Comparison of ENCODE assay signal across 8 mouse cellular contexts in genomic region chr14:73553122-73553696, GRCm38 (mm10). TPM values are rescaled to one million over a fixed set of nuclear protein-coding genes. Genes with fewer than 3 reads are reported as not detected.
DNase-seq lines count a peak whose midpoint lies in the region; ATAC-seq lines count a peak whose summit lies in the region.

No protein-coding gene starts in this region.

- no peaks in the 10 kb centered on the region for H3K9me3 ChIP-seq in kidney, embryonic 14.5 days (ENCODE audit: control insufficient read depth, low read length)
- no peaks in the 10 kb centered on the region for H3K9me3 ChIP-seq in hindbrain, embryonic 13.5 days
- no peaks in the 10 kb centered on the region for H3K9me3 ChIP-seq in midbrain, embryonic 15.5 days

- 0% methylated on average over 10 of the region's 10 CpGs for WGBS in kidney, embryonic 14.5 days
- under 1% methylated on average over 10 of the region's 10 CpGs for WGBS in hindbrain, embryonic 13.5 days
- under 1% methylated on average over 10 of the region's 10 CpGs for WGBS in midbrain, embryonic 15.5 days

- H3K36me3 ChIP-seq in kidney, embryonic 14.5 days (ENCODE audit: control insufficient read depth, insufficient read depth, low read length), result no peaks in the 10 kb centered on the region; the same call in 1 of the 2 replicates
- H3K36me3 ChIP-seq in hindbrain, embryonic 13.5 days, result peaks cover 10% of the 10 kb centered on the region
- no peaks in the 10 kb centered on the region for H3K36me3 ChIP-seq in midbrain, embryonic 15.5 days (replicated peaks)

- peak overlapping the region; percentile 76 for H3K4me2 ChIP-seq in kidney, embryonic 14.5 days (replicated peaks; ENCODE audit: low read depth, low read length)
- peak overlapping the region; percentile 74 for H3K4me2 ChIP-seq in hindbrain, embryonic 13.5 days
- peak overlapping the region; percentile 59 for H3K4me2 ChIP-seq in midbrain, embryonic 15.5 days

- H3K27ac ChIP-seq in kidney, embryonic 14.5 days (ENCODE audit: low read depth, low read length), result peak overlapping the region; percentile 55
- H3K27ac ChIP-seq in hindbrain, embryonic 13.5 days, result peak overlapping the region; percentile 85
- peak overlapping the region; percentile 80 for H3K27ac ChIP-seq in midbrain, embryonic 15.5 days

- peak overlapping the region; percentile 98 for H3K9ac ChIP-seq in kidney, embryonic 14.5 days (ENCODE audit: low read depth, low read length)
- peak overlapping the region; percentile 96 for H3K9ac ChIP-seq in hindbrain, embryonic 13.5 days
- peak overlapping the region; percentile 92 for H3K9ac ChIP-seq in midbrain, embryonic 15.5 days

- H3K4me1 ChIP-seq in kidney, embryonic 14.5 days (ENCODE audit: control insufficient read depth, insufficient read depth, low read length), result peaks cover 9% of the 10 kb centered on the region
- H3K4me1 ChIP-seq in hindbrain, embryonic 13.5 days (replicated peaks), result peaks cover 15% of the 10 kb centered on the region
- peaks cover 19% of the 10 kb centered on the region for H3K4me1 ChIP-seq in midbrain, embryonic 15.5 days

- no peaks in the 10 kb centered on the region for H3K27me3 ChIP-seq in kidney, embryonic 14.5 days (ENCODE audit: control insufficient read depth, insufficient read depth, low read length)
- no peaks in the 10 kb centered on the region for H3K27me3 ChIP-seq in hindbrain, embryonic 13.5 days
- no peaks in the 10 kb centered on the region for H3K27me3 ChIP-seq in midbrain, embryonic 15.5 days (replicated peaks)

- ATAC-seq in kidney, embryonic 14.5 days (ENCODE audit: low FRiP score, low TSS enrichment), result peak; percentile 37; the same call in 1 of the 2 replicates
- ATAC-seq in hindbrain, embryonic 13.5 days (ENCODE audit: low FRiP score), result peak; percentile 69
- ATAC-seq in midbrain, embryonic 15.5 days (replicated peaks), result peak; percentile 67

- no peak for DNase-seq in kidney, postnatal 36 days
- peak; percentile 10 for DNase-seq in R1 (ENCODE audit: low read depth, low spot score)
- DNase-seq in cerebellum, postnatal 25 days, result no peak
- DNase-seq in thymus, adult 18-20 months, result no peak
- DNase-seq in thymus, postnatal 0 days (ENCODE audit: low spot score), result no peak

- H3K4me3 ChIP-seq in kidney, embryonic 14.5 days (ENCODE audit: low read length), result peak overlapping the region; percentile 98
- H3K4me3 ChIP-seq in hindbrain, embryonic 13.5 days, result peak overlapping the region; percentile 99
- H3K4me3 ChIP-seq in midbrain, embryonic 15.5 days, result peak overlapping the region; percentile 92

RNA-seq across cellular contexts. Expression of gene Nudt15, which starts 5.2 kb away (rescaled TPM):
- polyA plus RNA-seq in kidney, embryonic 14.5 days (2014; fragmentation: Nextera tagmentation; extraction: Ambion mirVana), result 7.6 and 12.1 TPM in 2 replicates
- polyA plus RNA-seq in hindbrain, embryonic 13.5 days (2015; fragmentation: Nextera tagmentation; extraction: Ambion mirVana), result 11.1 and 12.0 TPM in 2 replicates
- 7.1 and 8.2 TPM in 2 replicates for polyA plus RNA-seq in midbrain, embryonic 15.5 days (2015; fragmentation: Nextera tagmentation; extraction: Ambion mirVana)
- polyA plus RNA-seq in thymus, postnatal 0 days (2015; fragmentation: Nextera tagmentation; extraction: Ambion mirVana), result 8.8 and 9.4 TPM in 2 replicates

RNA-seq across cellular contexts. Expression of gene Sucla2, which starts 28.1 kb away (rescaled TPM):
- 113 and 128 TPM in 2 replicates for polyA plus RNA-seq in kidney, embryonic 14.5 days (2014; fragmentation: Nextera tagmentation; extraction: Ambion mirVana)
- polyA plus RNA-seq in hindbrain, embryonic 13.5 days (2015; fragmentation: Nextera tagmentation; extraction: Ambion mirVana), result 123 and 124 TPM in 2 replicates
- 109 and 111 TPM in 2 replicates for polyA plus RNA-seq in midbrain, embryonic 15.5 days (2015; fragmentation: Nextera tagmentation; extraction: Ambion mirVana)
- 90.3 and 90.9 TPM in 2 replicates for polyA plus RNA-seq in thymus, postnatal 0 days (2015; fragmentation: Nextera tagmentation; extraction: Ambion mirVana)

RNA-seq across cellular contexts. Expression of gene Med4, which starts 43.4 kb away (rescaled TPM):
- polyA plus RNA-seq in kidney, embryonic 14.5 days (2014; fragmentation: Nextera tagmentation; extraction: Ambion mirVana), result 90.6 and 102 TPM in 2 replicates
- polyA plus RNA-seq in hindbrain, embryonic 13.5 days (2015; fragmentation: Nextera tagmentation; extraction: Ambion mirVana), result 86.8 and 88.7 TPM in 2 replicates
- polyA plus RNA-seq in midbrain, embryonic 15.5 days (2015; fragmentation: Nextera tagmentation; extraction: Ambion mirVana), result 82.8 and 91.5 TPM in 2 replicates
- polyA plus RNA-seq in thymus, postnatal 0 days (2015; fragmentation: Nextera tagmentation; extraction: Ambion mirVana), result 80.7 and 90.5 TPM in 2 replicates
